Mouse (Mus musculus): ENCODE measurements around the gene Atp6v0e. TPM values are rescaled to one million over a fixed set of nuclear protein-coding genes. Genes with fewer than 3 reads are reported as not detected.

Atp6v0e gene
- polyA plus RNA-seq, 1 experiment, result 354 TPM

DNA sequence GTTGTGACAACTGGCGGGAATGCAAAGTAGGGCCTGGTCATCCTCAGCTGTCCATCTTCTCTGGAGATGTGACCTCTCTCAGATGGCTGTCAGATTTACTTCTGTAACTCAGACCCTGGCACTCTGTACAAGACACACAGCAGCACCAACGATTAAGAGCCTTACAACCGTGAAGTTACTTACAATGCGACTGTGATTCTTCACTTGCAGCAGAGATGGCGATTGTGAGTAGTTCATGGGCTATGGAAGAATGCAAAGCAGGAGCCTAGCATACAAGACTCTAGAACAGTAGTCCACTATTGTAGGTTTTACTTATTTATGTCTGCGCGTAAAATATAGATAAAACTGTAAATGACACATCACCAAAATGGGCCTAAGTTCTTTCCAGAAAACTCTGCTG, 12.8 kb downstream of the Atp6v0e start:
- H3K4me1 ChIP-seq (replicated peaks; ENCODE audit: control insufficient read depth, insufficient read depth, low read length), result no peaks in the 10 kb centered on the region; the same call in 1 of the 2 replicates
- H3K36me3 ChIP-seq (ENCODE audit: control insufficient read depth, insufficient read depth, low read length), result no peaks in the 10 kb centered on the region
- H3K27me3 ChIP-seq (ENCODE audit: control insufficient read depth, insufficient read depth, low read length), result no peaks in the 10 kb centered on the region
- no peak for TF ChIP-seq POLR2A (IDR thresholded peaks at IDR 0.05; ENCODE audit: control insufficient read depth, extremely low read depth, insufficient read depth, low read length, poor library complexity)
- TF ChIP-seq CTCF (IDR thresholded peaks at IDR 0.05; ENCODE audit: borderline replicate concordance, control insufficient read depth, extremely low read depth, insufficient read depth, low read length, poor library complexity), result no peak
- H3K4me3 ChIP-seq (ENCODE audit: control insufficient read depth, insufficient read depth, low read length), result peak overlapping the region; percentile 88; the same call in 1 of the 2 replicates
- WGBS, result 28% methylated on average over 7 of the region's 7 CpGs
- no peak for DNase-seq
- no peak overlapping the region for H3K27ac ChIP-seq (ENCODE audit: control insufficient read depth, insufficient read depth, low read length)

DNA sequence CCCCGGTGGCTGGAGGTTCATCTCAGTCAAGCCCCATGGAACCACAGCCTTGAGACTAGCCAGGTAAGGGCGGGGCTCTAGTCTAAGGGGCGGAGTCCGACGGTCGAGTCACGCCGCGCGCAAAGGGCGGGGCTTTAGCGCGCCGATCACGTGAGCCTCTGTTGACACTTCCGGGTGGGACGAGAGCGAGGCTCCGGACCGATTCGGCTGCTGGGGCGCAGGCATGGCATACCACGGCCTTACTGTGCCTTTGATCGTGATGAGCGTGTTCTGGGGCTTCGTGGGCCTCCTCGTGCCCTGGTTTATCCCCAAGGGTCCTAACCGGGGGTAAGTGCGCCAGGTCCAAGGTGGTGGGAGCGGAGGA, 13.2 kb downstream of the Atp6v0e start:
- Histone ChIP-seq H3K4me3 (ENCODE audit: control insufficient read depth, insufficient read depth, low read length) (peak overlapping the region; percentile 88), H3K4me1 (replicated peaks; ENCODE audit: control insufficient read depth, insufficient read depth, low read length) (no peaks in the 10 kb centered on the region; the same call in 1 of the 2 replicates), H3K27ac (ENCODE audit: control insufficient read depth, insufficient read depth, low read length) (peak overlapping the region; percentile 35; the same call in 1 of the 2 replicates), H3K27me3 (ENCODE audit: control insufficient read depth, insufficient read depth, low read length) (no peaks in the 10 kb centered on the region), H3K36me3 (ENCODE audit: control insufficient read depth, insufficient read depth, low read length) (no peaks in the 10 kb centered on the region)
- peak; percentile 93 for DNase-seq
- WGBS, result under 1% methylated on average over 30 of the region's 30 CpGs
- TF ChIP-seq POLR2A (IDR thresholded peaks at IDR 0.05; ENCODE audit: control insufficient read depth, extremely low read depth, insufficient read depth, low read length, poor library complexity) (peak; percentile 58; the same call in 1 of the 2 replicates), CTCF (IDR thresholded peaks at IDR 0.05; ENCODE audit: borderline replicate concordance, control insufficient read depth, extremely low read depth, insufficient read depth, low read length, poor library complexity) (0 out of 2 replicates have a peak, but pooled peaks have one; percentile 42)

DNA sequence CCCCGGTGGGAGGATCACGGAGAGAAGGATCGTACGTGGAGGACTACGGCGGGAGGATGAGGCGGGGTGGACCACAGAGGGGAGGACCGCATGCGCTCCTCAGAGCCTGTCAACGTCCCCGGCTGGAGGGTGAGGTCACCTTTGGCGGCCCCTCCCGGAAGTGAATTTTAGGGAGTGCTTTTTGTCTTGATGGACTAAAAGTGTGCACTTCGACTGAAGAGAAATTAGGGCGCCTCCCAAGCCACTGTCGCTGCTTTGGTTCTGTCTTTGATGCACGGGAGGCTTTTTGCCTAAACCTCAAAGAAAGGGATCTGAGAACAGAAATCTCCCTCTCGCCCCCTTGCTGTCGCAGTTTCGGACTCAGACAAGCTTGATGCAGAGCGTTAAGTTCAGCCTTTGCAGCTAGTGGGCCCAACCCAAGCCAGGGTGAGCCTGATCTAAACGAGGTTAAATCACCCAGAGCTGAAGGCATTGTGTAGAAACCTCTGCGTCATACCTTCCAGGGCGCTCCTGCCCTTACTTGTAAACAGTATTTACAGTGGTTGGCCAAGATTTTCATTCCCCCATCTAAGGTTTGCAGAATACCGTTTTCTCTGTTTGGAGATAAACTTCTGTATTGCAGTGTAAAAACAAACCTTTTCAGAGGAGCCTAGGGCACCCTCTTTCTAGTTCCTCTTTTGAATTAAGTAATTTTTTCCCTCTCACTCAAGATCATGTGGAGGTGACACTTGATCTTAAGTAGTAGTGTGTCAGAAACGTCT, 13.8 kb downstream of the Atp6v0e start:
- peak overlapping the region; percentile 88 for H3K4me3 ChIP-seq (ENCODE audit: control insufficient read depth, insufficient read depth, low read length)
- no peaks in the 10 kb centered on the region for H3K27me3 ChIP-seq (ENCODE audit: control insufficient read depth, insufficient read depth, low read length)
- H3K27ac ChIP-seq (ENCODE audit: control insufficient read depth, insufficient read depth, low read length), result peak overlapping the region; percentile 53
- WGBS, result under 1% methylated on average over 26 of the region's 26 CpGs
- H3K4me1 ChIP-seq (replicated peaks; ENCODE audit: control insufficient read depth, insufficient read depth, low read length), result no peaks in the 10 kb centered on the region; the same call in 1 of the 2 replicates
- H3K36me3 ChIP-seq (ENCODE audit: control insufficient read depth, insufficient read depth, low read length), result no peaks in the 10 kb centered on the region
- no peak for TF ChIP-seq CTCF (IDR thresholded peaks at IDR 0.05; ENCODE audit: borderline replicate concordance, control insufficient read depth, extremely low read depth, insufficient read depth, low read length, poor library complexity)
- TF ChIP-seq POLR2A (IDR thresholded peaks at IDR 0.05; ENCODE audit: control insufficient read depth, extremely low read depth, insufficient read depth, low read length, poor library complexity), result no peak
- DNase-seq, result no peak

GRCm38 (mm10) chr17:26677711-26678637, 14.9 kb downstream of the Atp6v0e start:
- DNase-seq, result no peak

DNA sequence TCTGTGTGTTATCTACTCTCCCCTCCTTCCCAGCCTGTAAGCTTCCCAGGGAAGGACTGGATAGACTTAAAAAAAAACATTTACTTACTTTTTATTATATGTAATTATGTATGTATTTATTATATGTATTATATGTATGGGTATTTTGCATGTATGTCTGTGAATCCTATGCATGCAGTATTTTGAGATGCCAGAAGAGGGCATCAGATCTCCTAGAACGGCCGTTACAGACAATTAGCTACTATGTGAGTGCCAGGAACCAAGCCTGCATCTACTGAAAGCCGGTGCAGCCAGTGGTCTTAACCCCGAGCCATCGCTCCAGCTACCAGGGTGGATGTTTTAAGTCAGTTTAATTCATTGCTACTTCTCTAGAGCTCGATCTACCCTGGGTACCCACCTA, 18.2 kb downstream of the Atp6v0e start:
- Histone ChIP-seq H3K4me3 (ENCODE audit: control insufficient read depth, insufficient read depth, low read length) (no peak overlapping the region), H3K27me3 (ENCODE audit: control insufficient read depth, insufficient read depth, low read length) (no peaks in the 10 kb centered on the region), H3K36me3 (ENCODE audit: control insufficient read depth, insufficient read depth, low read length) (peaks cover 4% of the 10 kb centered on the region; the same call in 1 of the 2 replicates), H3K4me1 (replicated peaks; ENCODE audit: control insufficient read depth, insufficient read depth, low read length) (no peaks in the 10 kb centered on the region; the same call in 1 of the 2 replicates), H3K27ac (ENCODE audit: control insufficient read depth, insufficient read depth, low read length) (no peak overlapping the region)
- WGBS, result 97% methylated on average over 6 of the region's 6 CpGs
- TF ChIP-seq POLR2A (IDR thresholded peaks at IDR 0.05; ENCODE audit: control insufficient read depth, extremely low read depth, insufficient read depth, low read length, poor library complexity), result no peak
- TF ChIP-seq CTCF (IDR thresholded peaks at IDR 0.05; ENCODE audit: borderline replicate concordance, control insufficient read depth, extremely low read depth, insufficient read depth, low read length, poor library complexity), result no peak
- DNase-seq, result no peak

More at GRCm38 (mm10) chr17:26677711-26678637, 14.9 kb downstream of the Atp6v0e start:
- no peaks in the 10 kb centered on the region; the same call in 1 of the 2 replicates for H3K4me1 ChIP-seq (replicated peaks; ENCODE audit: control insufficient read depth, insufficient read depth, low read length)
- no peaks in the 10 kb centered on the region for H3K27me3 ChIP-seq (ENCODE audit: control insufficient read depth, insufficient read depth, low read length)
- H3K27ac ChIP-seq (ENCODE audit: control insufficient read depth, insufficient read depth, low read length), result no peak overlapping the region
- no peaks in the 10 kb centered on the region; the same call in 1 of the 2 replicates for H3K36me3 ChIP-seq (ENCODE audit: control insufficient read depth, insufficient read depth, low read length)
- no peak for TF ChIP-seq POLR2A (IDR thresholded peaks at IDR 0.05; ENCODE audit: control insufficient read depth, extremely low read depth, insufficient read depth, low read length, poor library complexity)
- no peak for TF ChIP-seq CTCF (IDR thresholded peaks at IDR 0.05; ENCODE audit: borderline replicate concordance, control insufficient read depth, extremely low read depth, insufficient read depth, low read length, poor library complexity)
- H3K4me3 ChIP-seq (ENCODE audit: control insufficient read depth, insufficient read depth, low read length), result no peak overlapping the region
- 85% methylated on average over 7 of the region's 7 CpGs for WGBS
